Mouse (Mus musculus): ENCODE measurements around the gene Zfp296. TPM values are rescaled to one million over a fixed set of nuclear protein-coding genes. Genes with fewer than 3 reads are reported as not detected.
"Not testable (repeated sequence)": the region's sequence is repeated elsewhere in the genome, so short reads cannot be mapped to it uniquely, and the experiment has no call there.

Gene Zfp296
- total RNA-seq, 2 experiments from 2014 or later = 0.36 to 0.45 TPM

DNA sequence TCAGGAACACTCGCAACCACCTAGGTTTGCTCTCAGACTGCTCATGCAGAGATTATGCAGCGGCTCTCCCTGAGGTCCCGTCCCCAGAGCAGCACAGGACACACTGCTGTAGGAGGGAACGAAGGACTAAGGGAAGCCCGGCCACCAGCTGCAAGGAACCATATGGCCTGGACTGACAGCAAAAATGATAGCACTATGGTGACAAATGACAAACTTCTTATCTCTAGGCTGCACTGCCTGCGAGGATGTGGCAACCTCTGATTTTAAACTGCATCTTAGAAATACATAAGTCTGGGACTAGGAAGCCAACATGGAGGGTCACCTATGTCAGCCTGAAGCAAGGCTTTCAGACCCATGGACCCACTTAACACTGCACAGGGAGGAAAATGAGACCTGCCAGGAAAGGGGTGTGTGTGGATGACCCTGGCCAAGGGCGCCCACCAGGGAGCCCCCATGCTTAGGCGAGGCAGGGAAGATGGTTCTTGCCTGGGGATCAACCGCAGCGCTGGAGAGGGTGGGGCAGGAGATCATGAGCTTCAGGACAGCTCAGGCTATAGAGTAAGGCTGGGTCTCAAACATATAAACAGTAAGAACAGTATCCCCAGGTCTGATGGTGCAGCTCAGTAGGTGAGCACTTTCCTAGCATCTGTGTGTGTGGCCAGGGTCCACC lies 16.1 kb downstream of the Zfp296 start:
- DNase-seq (ENCODE audit: extremely low spot score in 1 of 2, low spot score in 2 of 2) = no peak
- intact Hi-C loops (cut with DNase I) = no loop called here

DNA sequence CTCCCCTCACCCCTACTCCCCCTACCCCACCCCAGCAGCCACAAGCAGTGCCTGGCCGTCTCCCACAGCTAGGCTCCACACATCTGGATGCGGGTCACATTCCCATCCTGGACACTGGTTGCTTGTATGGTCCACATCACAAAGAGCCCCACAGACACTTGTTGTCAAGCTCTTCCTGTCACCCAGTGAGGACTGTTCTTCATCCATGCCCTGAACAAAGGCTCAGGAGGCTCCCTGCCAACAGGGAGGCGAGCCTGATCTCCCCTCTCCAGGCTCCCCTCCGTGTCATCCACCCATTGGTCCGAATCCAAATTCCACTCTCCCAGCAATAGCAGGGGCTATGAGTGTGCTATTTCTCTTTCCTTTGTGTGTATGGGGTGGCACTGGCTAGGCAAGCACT lies 23.5 kb downstream of the Zfp296 start:
- intact Hi-C loops (cut with DNase I) = no loop called here
- DNase-seq (ENCODE audit: extremely low spot score in 1 of 2, low spot score in 2 of 2) = peak in 1 of 2 experiments; percentile 58

GRCm38 (mm10) chr7:19603055-19603454 lies 26.0 kb downstream of the Zfp296 start:
- no peak for DNase-seq (ENCODE audit: extremely low spot score in 1 of 2, low spot score in 2 of 2)
- intact Hi-C loops (cut with DNase I) = no loop called here

DNA sequence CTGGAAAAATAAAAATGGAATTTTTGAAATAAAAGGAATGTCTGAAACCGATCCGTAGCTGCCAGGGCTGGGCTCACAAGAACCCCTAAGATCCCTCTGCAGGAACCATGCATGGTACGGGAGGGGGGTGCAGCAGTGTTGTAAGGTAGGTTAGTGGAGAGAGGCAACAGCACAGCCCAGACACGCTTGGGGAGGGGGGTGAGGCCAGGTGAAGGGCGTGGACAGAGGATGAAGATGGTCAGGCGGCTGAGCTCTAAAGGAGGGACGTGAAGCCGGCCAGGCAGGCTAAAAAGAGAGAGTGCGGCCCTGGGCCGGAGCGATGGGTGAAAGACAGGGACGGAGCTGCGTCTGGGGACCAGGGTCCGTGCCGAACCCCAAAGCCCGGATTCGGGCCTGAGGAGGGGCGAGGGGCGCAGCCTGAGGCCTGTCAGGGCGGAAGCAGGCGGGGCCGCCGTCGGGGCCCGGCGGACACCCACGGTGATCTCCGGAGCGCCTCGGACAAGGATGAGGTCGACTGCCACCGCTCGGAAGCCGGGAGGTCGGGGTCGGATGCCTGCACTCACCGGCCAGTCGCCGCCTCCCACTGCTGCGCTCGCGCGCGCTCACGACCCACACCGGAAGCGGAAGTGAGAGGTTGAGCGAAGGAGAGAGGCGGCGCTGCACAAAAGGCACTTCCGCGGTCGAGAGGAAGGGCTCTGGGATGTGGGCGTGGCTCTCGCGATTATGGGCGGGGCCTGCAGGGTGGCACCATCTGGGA lies 26.9 kb downstream of the Zfp296 start, which contains the start of gene Clasrp:
TSS of gene Clasrp (minus strand) at position 638 of the 757 bp plus-strand sequence.
- intact Hi-C loops (cut with DNase I) = no loop called here
- DNase-seq (ENCODE audit: extremely low spot score in 1 of 2, low spot score in 2 of 2) = peak; percentile 93 to 97

- intact Hi-C loops (cut with DNase I) = not testable (repeated sequence)
Observed at GRCm38 (mm10) chr7:19604606-19605214, 27.6 kb downstream of the Zfp296 start.

DNA sequence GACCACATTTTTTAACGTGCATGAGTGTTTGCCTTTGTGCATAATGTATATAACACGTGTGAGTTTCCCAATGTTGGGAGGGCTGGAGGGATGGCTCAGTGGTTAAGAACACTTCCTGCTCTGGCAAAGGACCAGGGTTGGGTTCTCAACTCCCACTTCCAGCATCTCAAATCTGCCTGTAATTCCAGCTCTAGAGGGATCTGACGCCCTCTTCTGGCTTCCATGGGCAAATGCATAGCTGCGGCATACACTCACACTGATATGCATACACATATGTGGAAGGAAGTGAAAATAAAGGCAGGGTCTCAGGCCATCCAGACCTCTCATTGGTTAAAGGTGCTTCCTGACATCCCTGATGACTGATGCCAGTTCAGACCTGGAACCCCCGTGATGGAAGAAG lies 30.2 kb downstream of the Zfp296 start:
- no peak for DNase-seq (ENCODE audit: extremely low spot score in 1 of 2, low spot score in 2 of 2)
- intact Hi-C loops (cut with DNase I) = no loop called here

More at GRCm38 (mm10) chr7:19604606-19605214, 27.6 kb downstream of the Zfp296 start:
- not testable (repeated sequence) for DNase-seq (ENCODE audit: extremely low spot score in 1 of 2, low spot score in 2 of 2)

- no peak for DNase-seq (ENCODE audit: extremely low spot score in 1 of 2, low spot score in 2 of 2)
- intact Hi-C loops (cut with DNase I) = no loop called here
Observed at GRCm38 (mm10) chr7:19609641-19610332, 32.7 kb downstream of the Zfp296 start.

GRCm38 (mm10) chr7:19610969-19611368 lies 33.9 kb downstream of the Zfp296 start:
- no peak for DNase-seq (ENCODE audit: extremely low spot score in 1 of 2, low spot score in 2 of 2)
- intact Hi-C loops (cut with DNase I) = no loop called here

DNA sequence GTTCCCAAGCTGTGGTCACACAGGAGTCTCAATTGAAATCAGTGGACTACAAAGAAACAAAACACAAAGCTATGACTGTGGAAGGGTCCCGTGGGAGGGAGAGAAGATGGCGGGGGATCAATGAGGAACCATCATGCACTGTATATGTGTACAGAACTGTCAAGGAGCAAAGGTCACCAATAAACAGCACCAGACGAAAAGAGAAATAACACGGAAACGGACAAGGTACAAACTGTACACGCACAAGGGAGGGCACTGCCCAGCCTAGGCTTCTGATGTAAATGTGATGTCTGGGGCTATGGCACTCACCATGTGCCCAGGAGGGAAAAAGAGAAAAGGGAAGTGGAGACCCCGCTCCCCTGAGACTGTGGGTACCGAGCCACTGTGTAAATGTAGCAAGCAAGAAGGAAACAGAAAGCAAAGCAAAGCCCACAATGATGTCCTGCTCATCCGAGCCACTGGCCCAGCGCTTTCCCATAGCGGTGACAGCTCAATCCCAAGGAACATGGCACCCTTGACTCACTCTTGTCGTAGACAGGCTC lies 38.0 kb downstream of the Zfp296 start:
- intact Hi-C loops (cut with DNase I) = no loop called here
- no peak for DNase-seq (ENCODE audit: extremely low spot score in 1 of 2, low spot score in 2 of 2)

- intact Hi-C loops (cut with DNase I) = no loop called here
- DNase-seq (ENCODE audit: extremely low spot score in 1 of 2, low spot score in 2 of 2) = peak; percentile 67 to 73
Observed at GRCm38 (mm10) chr7:19619004-19619801, 42.1 kb downstream of the Zfp296 start.

DNA sequence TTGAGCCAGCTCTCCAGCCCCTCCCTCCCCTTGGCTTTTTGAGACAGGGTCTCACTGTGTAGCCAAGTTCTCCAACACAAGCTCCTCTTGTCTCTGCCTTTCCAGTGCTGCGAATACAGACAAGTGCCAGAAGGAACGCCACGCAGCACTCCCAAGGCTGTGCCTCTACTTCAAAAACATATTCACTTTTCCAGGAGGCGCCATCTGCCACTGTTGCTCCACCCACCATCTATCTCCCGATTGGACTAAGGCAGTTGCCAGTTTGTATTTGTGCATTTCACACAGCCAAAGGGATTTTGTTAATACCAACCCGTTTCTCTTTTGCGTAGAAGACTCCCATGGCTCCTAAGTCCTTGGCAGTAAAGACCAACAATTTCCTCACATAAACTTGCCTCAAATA lies 43.7 kb downstream of the Zfp296 start:
- intact Hi-C loops (cut with DNase I) = no loop called here
- DNase-seq (ENCODE audit: extremely low spot score in 1 of 2, low spot score in 2 of 2) = peak; percentile 30 to 48

- no peak for DNase-seq (ENCODE audit: extremely low spot score in 1 of 2, low spot score in 2 of 2)
- intact Hi-C loops (cut with DNase I) = no loop called here
Observed at GRCm38 (mm10) chr7:19622241-19622640, 45.2 kb downstream of the Zfp296 start.

DNA sequence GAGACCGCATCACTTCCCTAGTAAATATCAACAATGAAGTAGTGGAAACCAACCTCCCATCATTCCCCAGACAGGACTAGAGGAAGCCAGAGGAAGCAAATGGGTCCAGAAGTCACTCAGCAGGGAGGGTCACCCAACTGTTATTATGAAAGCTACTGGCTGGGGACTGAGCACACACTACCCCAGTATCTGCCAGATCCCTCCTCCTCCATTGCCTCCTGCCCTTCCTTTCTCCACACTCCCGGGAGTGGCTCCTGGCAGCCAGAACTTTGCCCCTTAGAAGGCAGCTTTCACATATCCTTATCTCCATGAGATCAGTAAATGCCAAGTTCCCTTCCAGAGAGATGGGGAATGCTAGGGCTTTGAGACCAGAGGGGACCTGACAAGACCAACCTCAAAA lies 46.3 kb downstream of the Zfp296 start:
- no peak for DNase-seq (ENCODE audit: extremely low spot score in 1 of 2, low spot score in 2 of 2)
- intact Hi-C loops (cut with DNase I) = no loop called here

GRCm38 (mm10) chr7:19627721-19628120 lies 50.6 kb downstream of the Zfp296 start:
- intact Hi-C loops (cut with DNase I) = no loop called here
- peak in 1 of 2 experiments; percentile 18 for DNase-seq (ENCODE audit: extremely low spot score in 1 of 2, low spot score in 2 of 2)

DNA sequence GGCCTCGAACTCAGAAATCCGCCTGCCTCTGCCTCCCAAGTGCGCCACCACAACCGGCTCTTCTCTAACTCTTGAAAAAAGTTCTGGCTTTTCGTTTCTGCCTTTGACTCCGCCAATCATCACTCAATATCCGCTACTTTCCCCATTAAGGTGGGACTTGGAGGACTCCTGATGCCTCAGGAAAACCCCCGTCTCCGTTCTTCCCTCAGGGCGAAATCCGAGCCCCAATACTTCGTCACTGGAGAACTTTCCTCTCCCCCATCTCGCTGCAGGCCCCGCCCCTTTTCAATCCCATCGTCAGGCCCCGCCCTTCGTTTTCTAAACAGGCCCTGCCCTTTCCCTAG lies 51.1 kb downstream of the Zfp296 start:
- DNase-seq (ENCODE audit: extremely low spot score in 1 of 2, low spot score in 2 of 2) = no peak
- intact Hi-C loops (cut with DNase I) = no loop called here

GRCm38 (mm10) chr7:19628536-19629360 lies 51.7 kb downstream of the Zfp296 start:
- intact Hi-C loops (cut with DNase I) = no loop called here
- DNase-seq (ENCODE audit: extremely low spot score in 1 of 2, low spot score in 2 of 2) = peak; percentile 86 to 97

GRCm38 (mm10) chr7:19629361-19629734 lies 52.3 kb downstream of the Zfp296 start, which contains the start of gene Relb:
Gene Relb, minus strand, starts transcription at chr7:19629438.
- intact Hi-C loops (cut with DNase I) = no loop called here
- peak; percentile 85 to 97 for DNase-seq (ENCODE audit: extremely low spot score in 1 of 2, low spot score in 2 of 2)

All from left cerebral cortex, postnatal 10 days (tissue).